In genomic region chr5:84690334-84691258, GRCm38 (mm10) we compare ENCODE assay signal across 22 mouse cellular contexts.
DNase-seq lines count a peak whose midpoint lies in the region; ATAC-seq lines count a peak whose summit lies in the region.
"Had no signal": no experiment of that assay in that cellular context is flagged by ENCODE, and none has a peak within 500 bp of the region (broad histone marks: within the 10 kb centered on the region; RNA-seq: fewer than 3 reads in every experiment).

No protein-coding gene starts in this region.

- no peak overlapping the region for H3K4me3 ChIP-seq in midbrain, embryonic 13.5 days (replicated peaks)
- H3K4me3 ChIP-seq in midbrain, embryonic 10.5 days, result no peak overlapping the region
- no peak overlapping the region for H3K4me3 ChIP-seq in forebrain, embryonic 13.5 days
- no peak overlapping the region for H3K4me3 ChIP-seq in intestine, embryonic 16.5 days (ENCODE audit: low read length)
- H3K4me3 ChIP-seq: gastrocnemius, adult 2 months; heart, embryonic 10.5 days had no signal

- H3K36me3 ChIP-seq in midbrain, embryonic 13.5 days, result no peaks in the 10 kb centered on the region
- H3K36me3 ChIP-seq in midbrain, embryonic 10.5 days, result no peaks in the 10 kb centered on the region
- H3K36me3 ChIP-seq in forebrain, embryonic 13.5 days (ENCODE audit: poor library complexity, severe bottlenecking), result no peaks in the 10 kb centered on the region
- no peaks in the 10 kb centered on the region for H3K36me3 ChIP-seq in intestine, embryonic 16.5 days (ENCODE audit: control insufficient read depth, insufficient read depth, low read length)
- H3K36me3 ChIP-seq: heart, embryonic 10.5 days had no signal

- ATAC-seq in midbrain, embryonic 13.5 days, result peak; percentile 77
- ATAC-seq in forebrain, embryonic 13.5 days, result peak; percentile 98
- ATAC-seq in intestine, embryonic 16.5 days, result no peak
- ATAC-seq: inflammation-experienced regulatory T-cells, adult 6 months; lung, postnatal 0 days; Patski had no signal

- no peaks in the 10 kb centered on the region for H3K4me1 ChIP-seq in midbrain, embryonic 13.5 days (replicated peaks)
- H3K4me1 ChIP-seq in midbrain, embryonic 10.5 days, result no peaks in the 10 kb centered on the region
- peaks cover 7% of the 10 kb centered on the region for H3K4me1 ChIP-seq in forebrain, embryonic 13.5 days
- H3K4me1 ChIP-seq in intestine, embryonic 16.5 days (ENCODE audit: control insufficient read depth, insufficient read depth, low read length), result no peaks in the 10 kb centered on the region
- H3K4me1 ChIP-seq: heart, embryonic 10.5 days had no signal

- no peak overlapping the region for H3K9ac ChIP-seq in midbrain, embryonic 13.5 days (replicated peaks)
- H3K9ac ChIP-seq in forebrain, embryonic 13.5 days, result no peak overlapping the region
- no peak overlapping the region for H3K9ac ChIP-seq in intestine, embryonic 16.5 days (ENCODE audit: low read depth, low read length)

- 54% methylated on average over 2 of the region's 2 CpGs for WGBS in midbrain, embryonic 13.5 days
- 81% methylated on average over 2 of the region's 2 CpGs for WGBS in midbrain, embryonic 10.5 days
- WGBS in forebrain, embryonic 13.5 days, result 5% methylated on average over 2 of the region's 2 CpGs
- 88% methylated on average over 2 of the region's 2 CpGs for WGBS in intestine, embryonic 16.5 days

- H3K27ac ChIP-seq in midbrain, embryonic 13.5 days, result no peak overlapping the region
- no peak overlapping the region for H3K27ac ChIP-seq in midbrain, embryonic 10.5 days (replicated peaks)
- H3K27ac ChIP-seq in forebrain, embryonic 13.5 days, result peak overlapping the region; percentile 21; the same call in 1 of the 2 replicates
- no peak overlapping the region for H3K27ac ChIP-seq in intestine, embryonic 16.5 days (ENCODE audit: low read length)
- H3K27ac ChIP-seq: gastrocnemius, adult 2 months; heart, embryonic 10.5 days; stomach, postnatal 0 days had no signal

- H3K27me3 ChIP-seq in midbrain, embryonic 13.5 days, result no peaks in the 10 kb centered on the region
- H3K27me3 ChIP-seq in midbrain, embryonic 10.5 days (ENCODE audit: low read depth, poor library complexity, severe bottlenecking), result no peaks in the 10 kb centered on the region
- H3K27me3 ChIP-seq in forebrain, embryonic 13.5 days, result no peaks in the 10 kb centered on the region
- no peaks in the 10 kb centered on the region for H3K27me3 ChIP-seq in intestine, embryonic 16.5 days (replicated peaks; ENCODE audit: control insufficient read depth, insufficient read depth, low read length)
- H3K27me3 ChIP-seq: Patski had no signal

- H3K9me3 ChIP-seq in midbrain, embryonic 13.5 days, result no peaks in the 10 kb centered on the region
- no peaks in the 10 kb centered on the region; the same call in 1 of the 2 replicates for H3K9me3 ChIP-seq in midbrain, embryonic 10.5 days (replicated peaks)
- no peaks in the 10 kb centered on the region for H3K9me3 ChIP-seq in forebrain, embryonic 13.5 days (replicated peaks)
- no peaks in the 10 kb centered on the region for H3K9me3 ChIP-seq in intestine, embryonic 16.5 days (ENCODE audit: control insufficient read depth, low read length)
- H3K9me3 ChIP-seq: heart, embryonic 10.5 days had no signal

- DNase-seq in embryo, embryonic 10.5 days (ENCODE audit: low spot score), result peak; percentile 0
- DNase-seq in embryo, embryonic 9.5 days (ENCODE audit: extremely low spot score), result no peak
- no peak for DNase-seq in midbrain, embryonic 10.5 days (ENCODE audit: low spot score)
- peak; percentile 6 for DNase-seq in telencephalon, adult 2 months (ENCODE audit: low read depth, low spot score)
- DNase-seq in kidney, adult 11 months, result no peak
- DNase-seq: adrenal gland, adult 8-10 months; cerebellum, adult 11 months; cerebellum, postnatal 36 days; gastrocnemius, adult 2 months; heart, postnatal 10 days; kidney, adult 9 months; kidney, postnatal 25 days; left cerebral cortex, postnatal 4 days; liver had no signal

- H3K4me2 ChIP-seq in midbrain, embryonic 13.5 days (replicated peaks), result no peak overlapping the region
- H3K4me2 ChIP-seq in forebrain, embryonic 13.5 days, result no peak overlapping the region
- H3K4me2 ChIP-seq in intestine, embryonic 16.5 days (ENCODE audit: low read depth, low read length), result no peak overlapping the region

Comparison
In these comparisons a context has a peak if more than half of its experiments do, and no peak if none do; other contexts are left out.
1. DNase-seq: peak in embryo, embryonic 10.5 days (single experiment) and telencephalon, adult 2 months (single experiment); none in embryo, embryonic 9.5 days (single experiment), midbrain, embryonic 10.5 days (single experiment) and kidney, adult 11 months (single experiment).